Mouse (Mus musculus): ENCODE results near the gene Ift43. TPM values are rescaled to one million over a fixed set of nuclear protein-coding genes. Genes with fewer than 3 reads are reported as not detected.

The Ift43 gene
- polyA plus RNA-seq, 1 experiment from 2014 or later: 36.4 TPM

- Histone ChIP-seq H3K4me2 (ENCODE audit: low read length) (no peak overlapping the region), H3K36me3 (ENCODE audit: control insufficient read depth, insufficient read depth, low read length) (peaks cover 4% of the 10 kb centered on the region; the same call in 1 of the 2 replicates), H3K27me3 (ENCODE audit: control insufficient read depth, insufficient read depth, low read depth, low read length) (no peaks in the 10 kb centered on the region), H3K9ac (ENCODE audit: low read depth, low read length) (no peak overlapping the region), H3K4me1 (ENCODE audit: control insufficient read depth, insufficient read depth, low read length) (no peaks in the 10 kb centered on the region), H3K9me3 (replicated peaks; ENCODE audit: control insufficient read depth, low read length, poor library complexity, severe bottlenecking) (peaks cover 5% of the 10 kb centered on the region; the same call in 1 of the 2 replicates), H3K4me3 (ENCODE audit: low read depth, low read length) (no peak overlapping the region), H3K27ac (ENCODE audit: low read length) (no peak overlapping the region)
- ATAC-seq: no peak
- WGBS: 88% methylated on average over 8 of the region's 8 CpGs
These were observed 35.0 kb upstream of the Ift43 start for GRCm38 (mm10) chr12:86047376-86047775.

GRCm38 (mm10) chr12:86049813-86050212, 32.5 kb upstream of the Ift43 start:
- H3K36me3 ChIP-seq (ENCODE audit: control insufficient read depth, insufficient read depth, low read length): no peaks in the 10 kb centered on the region
- H3K9me3 ChIP-seq (replicated peaks; ENCODE audit: control insufficient read depth, low read length, poor library complexity, severe bottlenecking): no peaks in the 10 kb centered on the region
- no peak overlapping the region for H3K4me2 ChIP-seq (ENCODE audit: low read length)
- H3K27ac ChIP-seq (ENCODE audit: low read length): no peak overlapping the region
- no peak overlapping the region for H3K4me3 ChIP-seq (ENCODE audit: low read depth, low read length)
- no peaks in the 10 kb centered on the region for H3K4me1 ChIP-seq (ENCODE audit: control insufficient read depth, insufficient read depth, low read length)
- WGBS: 60% methylated on average over 6 of the region's 6 CpGs
- ATAC-seq: no peak
- H3K9ac ChIP-seq (ENCODE audit: low read depth, low read length): no peak overlapping the region
- no peaks in the 10 kb centered on the region for H3K27me3 ChIP-seq (ENCODE audit: control insufficient read depth, insufficient read depth, low read depth, low read length)

- Histone ChIP-seq H3K36me3 (ENCODE audit: control insufficient read depth, insufficient read depth, low read length) (no peaks in the 10 kb centered on the region), H3K4me3 (ENCODE audit: low read depth, low read length) (no peak overlapping the region), H3K9me3 (replicated peaks; ENCODE audit: control insufficient read depth, low read length, poor library complexity, severe bottlenecking) (no peaks in the 10 kb centered on the region), H3K4me1 (ENCODE audit: control insufficient read depth, insufficient read depth, low read length) (no peaks in the 10 kb centered on the region), H3K9ac (ENCODE audit: low read depth, low read length) (no peak overlapping the region), H3K4me2 (ENCODE audit: low read length) (no peak overlapping the region), H3K27me3 (ENCODE audit: control insufficient read depth, insufficient read depth, low read depth, low read length) (no peaks in the 10 kb centered on the region), H3K27ac (ENCODE audit: low read length) (no peak overlapping the region)
- WGBS: 95% methylated on average over 5 of the region's 5 CpGs
- ATAC-seq: no peak
These were observed 30.9 kb upstream of the Ift43 start for GRCm38 (mm10) chr12:86051477-86051876.

- no peak overlapping the region for H3K4me2 ChIP-seq (ENCODE audit: low read length)
- no peak for ATAC-seq
- no peak overlapping the region for H3K9ac ChIP-seq (ENCODE audit: low read depth, low read length)
- H3K4me3 ChIP-seq (ENCODE audit: low read depth, low read length): no peak overlapping the region
- no peaks in the 10 kb centered on the region for H3K9me3 ChIP-seq (replicated peaks; ENCODE audit: control insufficient read depth, low read length, poor library complexity, severe bottlenecking)
- H3K4me1 ChIP-seq (ENCODE audit: control insufficient read depth, insufficient read depth, low read length): no peaks in the 10 kb centered on the region
- no peaks in the 10 kb centered on the region for H3K36me3 ChIP-seq (ENCODE audit: control insufficient read depth, insufficient read depth, low read length)
- WGBS: 95% methylated on average over 2 of the region's 2 CpGs
- H3K27ac ChIP-seq (ENCODE audit: low read length): no peak overlapping the region
- no peaks in the 10 kb centered on the region for H3K27me3 ChIP-seq (ENCODE audit: control insufficient read depth, insufficient read depth, low read depth, low read length)
These were observed 27.0 kb upstream of the Ift43 start for GRCm38 (mm10) chr12:86055306-86055705.

GRCm38 (mm10) chr12:86056976-86057375, 25.4 kb upstream of the Ift43 start:
- Histone ChIP-seq H3K36me3 (ENCODE audit: control insufficient read depth, insufficient read depth, low read length) (no peaks in the 10 kb centered on the region), H3K4me1 (ENCODE audit: control insufficient read depth, insufficient read depth, low read length) (no peaks in the 10 kb centered on the region), H3K4me3 (ENCODE audit: low read depth, low read length) (no peak overlapping the region), H3K27ac (ENCODE audit: low read length) (no peak overlapping the region), H3K9me3 (replicated peaks; ENCODE audit: control insufficient read depth, low read length, poor library complexity, severe bottlenecking) (no peaks in the 10 kb centered on the region), H3K27me3 (ENCODE audit: control insufficient read depth, insufficient read depth, low read depth, low read length) (no peaks in the 10 kb centered on the region), H3K9ac (ENCODE audit: low read depth, low read length) (no peak overlapping the region), H3K4me2 (ENCODE audit: low read length) (no peak overlapping the region)
- WGBS: 90% methylated on average over 8 of the region's 8 CpGs
- no peak for ATAC-seq

GRCm38 (mm10) chr12:86057516-86057915, 24.8 kb upstream of the Ift43 start:
- Histone ChIP-seq H3K27ac (ENCODE audit: low read length) (no peak overlapping the region), H3K4me2 (ENCODE audit: low read length) (no peak overlapping the region), H3K4me3 (ENCODE audit: low read depth, low read length) (no peak overlapping the region), H3K36me3 (ENCODE audit: control insufficient read depth, insufficient read depth, low read length) (no peaks in the 10 kb centered on the region), H3K4me1 (ENCODE audit: control insufficient read depth, insufficient read depth, low read length) (no peaks in the 10 kb centered on the region), H3K9ac (ENCODE audit: low read depth, low read length) (no peak overlapping the region), H3K9me3 (replicated peaks; ENCODE audit: control insufficient read depth, low read length, poor library complexity, severe bottlenecking) (no peaks in the 10 kb centered on the region), H3K27me3 (ENCODE audit: control insufficient read depth, insufficient read depth, low read depth, low read length) (no peaks in the 10 kb centered on the region)
- 89% methylated on average over 8 of the region's 8 CpGs for WGBS
- no peak for ATAC-seq

- 92% methylated on average over 6 of the region's 6 CpGs for WGBS
These were observed 23.0 kb upstream of the Ift43 start for GRCm38 (mm10) chr12:86059341-86059740.

GRCm38 (mm10) chr12:86064796-86065195, 17.5 kb upstream of the Ift43 start:
- ATAC-seq: no peak
- no peaks in the 10 kb centered on the region for H3K36me3 ChIP-seq (ENCODE audit: control insufficient read depth, insufficient read depth, low read length)
- no peaks in the 10 kb centered on the region for H3K9me3 ChIP-seq (replicated peaks; ENCODE audit: control insufficient read depth, low read length, poor library complexity, severe bottlenecking)
- H3K9ac ChIP-seq (ENCODE audit: low read depth, low read length): no peak overlapping the region
- H3K4me2 ChIP-seq (ENCODE audit: low read length): no peak overlapping the region
- H3K4me1 ChIP-seq (ENCODE audit: control insufficient read depth, insufficient read depth, low read length): no peaks in the 10 kb centered on the region
- no peak overlapping the region for H3K27ac ChIP-seq (ENCODE audit: low read length)
- no peak overlapping the region for H3K4me3 ChIP-seq (ENCODE audit: low read depth, low read length)
- H3K27me3 ChIP-seq (ENCODE audit: control insufficient read depth, insufficient read depth, low read depth, low read length): no peaks in the 10 kb centered on the region

More at GRCm38 (mm10) chr12:86059341-86059740, 23.0 kb upstream of the Ift43 start:
- Histone ChIP-seq H3K4me3 (ENCODE audit: low read depth, low read length) (no peak overlapping the region), H3K4me2 (ENCODE audit: low read length) (no peak overlapping the region), H3K4me1 (ENCODE audit: control insufficient read depth, insufficient read depth, low read length) (no peaks in the 10 kb centered on the region), H3K36me3 (ENCODE audit: control insufficient read depth, insufficient read depth, low read length) (no peaks in the 10 kb centered on the region), H3K27ac (ENCODE audit: low read length) (no peak overlapping the region), H3K9me3 (replicated peaks; ENCODE audit: control insufficient read depth, low read length, poor library complexity, severe bottlenecking) (no peaks in the 10 kb centered on the region), H3K27me3 (ENCODE audit: control insufficient read depth, insufficient read depth, low read depth, low read length) (no peaks in the 10 kb centered on the region), H3K9ac (ENCODE audit: low read depth, low read length) (no peak overlapping the region)
- no peak for ATAC-seq

GRCm38 (mm10) chr12:86071432-86071831, 10.9 kb upstream of the Ift43 start:
- Histone ChIP-seq H3K9me3 (replicated peaks; ENCODE audit: control insufficient read depth, low read length, poor library complexity, severe bottlenecking) (no peaks in the 10 kb centered on the region), H3K4me3 (ENCODE audit: low read depth, low read length) (no peak overlapping the region), H3K36me3 (ENCODE audit: control insufficient read depth, insufficient read depth, low read length) (no peaks in the 10 kb centered on the region), H3K4me1 (ENCODE audit: control insufficient read depth, insufficient read depth, low read length) (peaks cover 5% of the 10 kb centered on the region; the same call in 1 of the 2 replicates), H3K27me3 (ENCODE audit: control insufficient read depth, insufficient read depth, low read depth, low read length) (no peaks in the 10 kb centered on the region), H3K9ac (ENCODE audit: low read depth, low read length) (no peak overlapping the region), H3K4me2 (ENCODE audit: low read length) (no peak overlapping the region), H3K27ac (ENCODE audit: low read length) (no peak overlapping the region)
- no peak; the same call in 1 of the 2 replicates for ATAC-seq
- 62% methylated on average over 6 of the region's 6 CpGs for WGBS

Measured in midbrain, embryonic 16.5 days (tissue).